8 mouse cellular contexts compared by ENCODE assay signal in genomic region chr10:53812597-53813243, GRCm38 (mm10).
A peak's percentile ranks its signal among the peaks of the same experiment; 100 is the strongest.
DNase-seq lines count a peak whose midpoint lies in the region; ATAC-seq and TF ChIP-seq lines count a peak whose summit lies in the region.

No protein-coding gene starts in this region.

- no peak overlapping the region for H3K4me3 ChIP-seq in lung, embryonic 14.5 days (ENCODE audit: low read depth, low read length)
- no peak overlapping the region for H3K4me3 ChIP-seq in forebrain, postnatal 0 days (ENCODE audit: low read depth, low read length)

- peak; percentile 13 to 82 for DNase-seq in cerebellum, postnatal 10 days
- DNase-seq in cerebellum, adult 9-11 months: no peak
- DNase-seq in lung, embryonic 14.5 days: peak; percentile 86
- DNase-seq in lung, postnatal 14 days: no peak
- DNase-seq in forebrain, postnatal 0 days: peak; percentile 56
- peak; percentile 58 for DNase-seq in splenic B cell, adult 2 months (ENCODE audit: low read depth, low spot score)
- DNase-seq in left cerebral cortex, postnatal 4 days: no peak
- no peak for DNase-seq in layer of hippocampus, adult 9-11 months

- peak; percentile 72 for TF ChIP-seq CTCF in lung, embryonic 14.5 days (IDR thresholded peaks at IDR 0.05; ENCODE audit: low read depth)
- peak; percentile 75 for TF ChIP-seq CTCF in forebrain, postnatal 0 days (IDR thresholded peaks at IDR 0.05; ENCODE audit: low read depth)

- H3K4me2 ChIP-seq in lung, embryonic 14.5 days: no peak overlapping the region
- H3K4me2 ChIP-seq in forebrain, postnatal 0 days (ENCODE audit: low read depth): no peak overlapping the region

- H3K36me3 ChIP-seq in lung, embryonic 14.5 days (ENCODE audit: insufficient read depth): no peaks in the 10 kb centered on the region
- no peaks in the 10 kb centered on the region for H3K36me3 ChIP-seq in forebrain, postnatal 0 days (ENCODE audit: insufficient read depth)
- no peaks in the 10 kb centered on the region for H3K36me3 ChIP-seq in splenic B cell, adult 2 months (ENCODE audit: control insufficient read depth, insufficient read depth, low read length, poor library complexity, severe bottlenecking)

- ATAC-seq in lung, embryonic 14.5 days (ENCODE audit: insufficient read depth): no peak
- ATAC-seq in forebrain, postnatal 0 days: peak; percentile 53; the same call in 1 of the 2 replicates

- H3K9ac ChIP-seq in lung, embryonic 14.5 days: no peak overlapping the region
- no peak overlapping the region for H3K9ac ChIP-seq in forebrain, postnatal 0 days

- no peaks in the 10 kb centered on the region for H3K4me1 ChIP-seq in lung, embryonic 14.5 days (ENCODE audit: insufficient read depth)
- no peaks in the 10 kb centered on the region for H3K4me1 ChIP-seq in forebrain, postnatal 0 days (ENCODE audit: insufficient read depth)

- intact Hi-C loops in left cerebral cortex, postnatal 4 days (cut with DNase I): no loop called here

- WGBS in lung, embryonic 14.5 days: 22% methylated on average over 7 of the region's 7 CpGs
- 24% methylated on average over 7 of the region's 7 CpGs for WGBS in forebrain, postnatal 0 days

- H3K27me3 ChIP-seq in lung, embryonic 14.5 days (ENCODE audit: insufficient read depth, low read length): no peaks in the 10 kb centered on the region
- no peaks in the 10 kb centered on the region for H3K27me3 ChIP-seq in forebrain, postnatal 0 days (ENCODE audit: insufficient read depth, low read length)
- H3K27me3 ChIP-seq in splenic B cell, adult 2 months (ENCODE audit: control insufficient read depth, insufficient read depth, low read length, poor library complexity, severe bottlenecking): no peaks in the 10 kb centered on the region

- no peak overlapping the region for H3K27ac ChIP-seq in lung, embryonic 14.5 days (ENCODE audit: low read depth)
- no peak overlapping the region for H3K27ac ChIP-seq in forebrain, postnatal 0 days (ENCODE audit: low read depth, low read length)

- H3K9me3 ChIP-seq in lung, embryonic 14.5 days (ENCODE audit: low read depth, low read length): no peaks in the 10 kb centered on the region
- no peaks in the 10 kb centered on the region for H3K9me3 ChIP-seq in forebrain, postnatal 0 days (ENCODE audit: low read length)

Comparison
In these comparisons a context has a peak if more than half of its experiments do, and no peak if none do; other contexts are left out.
1. DNase-seq: peak in cerebellum, postnatal 10 days (2 of 2), lung, embryonic 14.5 days (single experiment), forebrain, postnatal 0 days (single experiment) and splenic B cell, adult 2 months (single experiment); none in cerebellum, adult 9-11 months (single experiment), lung, postnatal 14 days (single experiment), left cerebral cortex, postnatal 4 days (single experiment) and layer of hippocampus, adult 9-11 months (single experiment).